Mouse (Mus musculus): Measurements from ENCODE around the gene Syn3. TPM values are rescaled to one million over a fixed set of nuclear protein-coding genes. Genes with fewer than 3 reads are reported as not detected.
A peak's percentile ranks its signal among the peaks of the same experiment; 100 is the strongest.

Gene Syn3
- polyA plus RNA-seq, 1 experiment from 2014 or later: 4.5 TPM

- peaks cover 76% of the 10 kb centered on the region for H3K27me3 ChIP-seq (ENCODE audit: poor library complexity, severe bottlenecking)
- 21% methylated on average over 4 of the region's 4 CpGs for WGBS
Measured at GRCm38 (mm10) chr10:86301593-86302317, 196.9 kb downstream of the Syn3 start.

GRCm38 (mm10) chr10:86301117-86301490, 197.6 kb downstream of the Syn3 start:
- Histone ChIP-seq H3K4me3 (peak overlapping the region; percentile 70), H3K36me3 (replicated peaks) (no peaks in the 10 kb centered on the region), H3K4me1 (peaks cover 66% of the 10 kb centered on the region), H3K9me3 (no peaks in the 10 kb centered on the region), H3K27me3 (ENCODE audit: poor library complexity, severe bottlenecking) (peaks cover 78% of the 10 kb centered on the region), H3K27ac (peak overlapping the region; percentile 85; the same call in 1 of the 2 replicates)
- WGBS: 2% methylated on average over 10 of the region's 10 CpGs
- no peak for DNase-seq (ENCODE audit: extremely low spot score, low spot score)

More at GRCm38 (mm10) chr10:86301593-86302317, 196.9 kb downstream of the Syn3 start:
- Histone ChIP-seq H3K4me1 (peaks cover 64% of the 10 kb centered on the region), H3K27ac (no peak overlapping the region), H3K9me3 (no peaks in the 10 kb centered on the region), H3K36me3 (replicated peaks) (no peaks in the 10 kb centered on the region), H3K4me3 (peak overlapping the region; percentile 70)
- no peak for DNase-seq (ENCODE audit: extremely low spot score, low spot score)

- Histone ChIP-seq H3K4me3 (peak within 1 kb of the TSS; percentile 70), H3K27ac (peak within 1 kb of the TSS; percentile 85), H3K9me3 (no peaks in the 10 kb centered on the region), H3K27me3 (ENCODE audit: poor library complexity, severe bottlenecking) (peaks cover 72% of the 10 kb centered on the region), H3K36me3 (replicated peaks) (no peaks in the 10 kb centered on the region), H3K4me1 (peaks cover 72% of the 10 kb centered on the region)
- under 1% methylated on average over 64 of the region's 65 CpGs for WGBS
- DNase-seq (ENCODE audit: extremely low spot score, low spot score): peak; percentile 81
Measured at GRCm38 (mm10) chr10:86300293-86301116, 198.2 kb downstream of the Syn3 start, which contains the start of gene Timp3. TSS of gene Timp3 (plus strand) at chr10:86300372.

GRCm38 (mm10) chr10:86299795-86300194, 198.9 kb downstream of the Syn3 start:
- H3K27me3 ChIP-seq (ENCODE audit: poor library complexity, severe bottlenecking): peaks cover 70% of the 10 kb centered on the region
- WGBS: 33% methylated on average over 6 of the region's 6 CpGs
- H3K4me1 ChIP-seq: peaks cover 74% of the 10 kb centered on the region
- peak overlapping the region; percentile 85 for H3K27ac ChIP-seq
- H3K4me3 ChIP-seq: peak overlapping the region; percentile 70
- no peak for DNase-seq (ENCODE audit: extremely low spot score, low spot score)
- H3K9me3 ChIP-seq: no peaks in the 10 kb centered on the region
- H3K36me3 ChIP-seq (replicated peaks): no peaks in the 10 kb centered on the region

- Histone ChIP-seq H3K36me3 (replicated peaks) (no peaks in the 10 kb centered on the region), H3K27me3 (ENCODE audit: poor library complexity, severe bottlenecking) (peaks cover 66% of the 10 kb centered on the region), H3K4me1 (peaks cover 66% of the 10 kb centered on the region), H3K4me3 (no peak overlapping the region), H3K27ac (no peak overlapping the region), H3K9me3 (no peaks in the 10 kb centered on the region)
- WGBS: 62% methylated on average over 6 of the region's 6 CpGs
- no peak for DNase-seq (ENCODE audit: extremely low spot score, low spot score)
Measured at GRCm38 (mm10) chr10:86298326-86298725, 200.4 kb downstream of the Syn3 start.

DNA sequence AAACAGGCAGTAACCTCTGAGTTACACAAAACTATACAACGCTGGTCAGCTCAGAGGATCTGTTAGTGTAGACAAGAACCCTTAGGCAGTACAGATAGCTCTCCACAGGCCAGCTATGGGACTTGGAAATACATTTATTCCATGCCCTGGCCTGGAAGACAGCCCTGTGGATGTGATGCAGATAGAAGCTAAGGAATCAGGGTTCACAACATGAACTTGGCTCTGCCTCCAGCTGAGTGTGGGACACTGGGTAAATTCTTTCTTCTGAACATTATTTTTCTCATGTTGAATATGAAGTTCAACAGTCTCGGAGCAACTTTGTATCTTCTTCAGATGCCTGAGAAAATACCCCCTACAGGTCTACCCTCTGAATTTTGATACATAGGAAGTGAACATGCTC, 201.4 kb downstream of the Syn3 start:
- Histone ChIP-seq H3K4me3 (no peak overlapping the region), H3K27me3 (ENCODE audit: poor library complexity, severe bottlenecking) (peaks cover 56% of the 10 kb centered on the region), H3K27ac (no peak overlapping the region), H3K4me1 (peaks cover 56% of the 10 kb centered on the region), H3K9me3 (no peaks in the 10 kb centered on the region), H3K36me3 (replicated peaks) (no peaks in the 10 kb centered on the region)
- 92% methylated on average over 2 of the region's 2 CpGs for WGBS
- DNase-seq (ENCODE audit: extremely low spot score, low spot score): no peak

GRCm38 (mm10) chr10:86296111-86296510, 202.6 kb downstream of the Syn3 start:
- H3K4me1 ChIP-seq: peaks cover 44% of the 10 kb centered on the region
- peaks cover 44% of the 10 kb centered on the region for H3K27me3 ChIP-seq (ENCODE audit: poor library complexity, severe bottlenecking)
- peak overlapping the region; percentile 74 for H3K27ac ChIP-seq
- DNase-seq (ENCODE audit: extremely low spot score, low spot score): peak; percentile 80
- WGBS: 4% methylated on average over 14 of the region's 14 CpGs
- no peaks in the 10 kb centered on the region for H3K9me3 ChIP-seq
- no peaks in the 10 kb centered on the region for H3K36me3 ChIP-seq (replicated peaks)
- peak overlapping the region; percentile 41 for H3K4me3 ChIP-seq

- Histone ChIP-seq H3K27me3 (ENCODE audit: poor library complexity, severe bottlenecking) (peaks cover 39% of the 10 kb centered on the region), H3K27ac (peak overlapping the region; percentile 74), H3K4me3 (peak overlapping the region; percentile 41), H3K9me3 (no peaks in the 10 kb centered on the region), H3K36me3 (replicated peaks) (no peaks in the 10 kb centered on the region), H3K4me1 (peaks cover 39% of the 10 kb centered on the region)
- DNase-seq (ENCODE audit: extremely low spot score, low spot score): peak; percentile 42
- WGBS: 14% methylated on average over 13 of the region's 13 CpGs
Measured at GRCm38 (mm10) chr10:86295454-86296098, 203.1 kb downstream of the Syn3 start.

DNA sequence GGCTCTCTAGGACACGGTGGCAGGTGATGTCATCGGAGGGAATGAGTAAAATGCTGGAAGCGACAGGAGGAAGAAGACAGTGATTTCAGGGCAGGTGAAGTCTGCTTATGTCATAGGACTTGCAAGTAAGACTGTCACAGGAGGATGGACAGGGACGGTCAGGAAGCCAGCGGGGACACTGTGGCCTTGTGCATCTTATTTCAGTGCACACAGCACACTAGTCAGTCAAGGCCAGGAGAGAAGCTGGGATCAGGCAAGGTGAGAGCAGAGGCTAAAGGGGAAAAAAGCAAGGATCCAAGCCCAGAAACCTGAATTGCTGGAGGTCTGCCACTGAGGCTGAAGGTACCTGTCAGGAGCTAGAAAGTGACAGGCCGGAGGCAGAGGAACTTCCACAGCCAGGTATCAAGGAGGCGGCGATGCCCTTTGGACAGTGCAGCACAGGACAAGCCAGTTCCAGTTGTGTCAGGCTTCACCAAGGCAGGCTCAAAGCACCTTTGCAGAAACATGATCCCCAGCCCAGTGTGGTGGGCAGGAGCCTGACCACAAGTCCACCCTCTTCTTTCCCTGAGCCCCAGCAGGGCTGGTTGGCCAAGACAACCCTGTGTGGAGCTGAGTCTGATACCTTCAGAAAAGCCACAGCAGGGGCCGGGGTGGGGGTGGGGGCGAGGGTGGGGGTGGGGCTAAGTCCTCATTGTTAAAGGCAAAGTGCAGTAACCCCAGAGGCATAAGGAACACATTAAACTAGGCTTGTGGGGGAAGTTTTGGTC, 203.9 kb downstream of the Syn3 start:
- DNase-seq (ENCODE audit: extremely low spot score, low spot score): no peak
- no peaks in the 10 kb centered on the region for H3K36me3 ChIP-seq (replicated peaks)
- no peak overlapping the region for H3K4me3 ChIP-seq
- H3K9me3 ChIP-seq: no peaks in the 10 kb centered on the region
- WGBS: 52% methylated on average over 10 of the region's 10 CpGs
- peaks cover 31% of the 10 kb centered on the region for H3K4me1 ChIP-seq
- peaks cover 36% of the 10 kb centered on the region for H3K27me3 ChIP-seq (ENCODE audit: poor library complexity, severe bottlenecking)
- H3K27ac ChIP-seq: peak overlapping the region; percentile 74

DNA sequence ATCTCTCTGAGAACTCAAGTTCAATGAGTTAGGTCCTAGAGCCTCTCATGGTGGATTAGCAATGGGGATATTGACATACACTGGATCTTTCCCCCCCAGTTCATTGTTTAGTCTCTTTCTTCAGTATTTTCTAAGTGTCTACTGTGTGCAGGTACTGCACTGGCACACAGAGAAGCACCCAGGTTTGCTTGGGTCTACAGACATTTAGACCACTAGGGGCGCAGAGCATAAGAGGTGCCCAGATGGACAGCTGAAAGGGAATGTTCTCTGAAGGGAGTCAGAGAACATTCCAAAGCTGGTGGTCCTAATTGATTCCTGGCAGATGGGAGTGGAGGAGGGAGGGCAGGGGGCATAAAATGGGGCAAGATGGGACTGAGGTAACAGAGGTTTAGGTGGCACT, 204.8 kb downstream of the Syn3 start:
- Histone ChIP-seq H3K27me3 (ENCODE audit: poor library complexity, severe bottlenecking) (peaks cover 27% of the 10 kb centered on the region), H3K4me3 (no peak overlapping the region), H3K4me1 (peaks cover 30% of the 10 kb centered on the region), H3K27ac (no peak overlapping the region), H3K9me3 (no peaks in the 10 kb centered on the region), H3K36me3 (replicated peaks) (no peaks in the 10 kb centered on the region)
- 89% methylated on average over 1 of the region's 1 CpGs for WGBS
- no peak for DNase-seq (ENCODE audit: extremely low spot score, low spot score)

DNA sequence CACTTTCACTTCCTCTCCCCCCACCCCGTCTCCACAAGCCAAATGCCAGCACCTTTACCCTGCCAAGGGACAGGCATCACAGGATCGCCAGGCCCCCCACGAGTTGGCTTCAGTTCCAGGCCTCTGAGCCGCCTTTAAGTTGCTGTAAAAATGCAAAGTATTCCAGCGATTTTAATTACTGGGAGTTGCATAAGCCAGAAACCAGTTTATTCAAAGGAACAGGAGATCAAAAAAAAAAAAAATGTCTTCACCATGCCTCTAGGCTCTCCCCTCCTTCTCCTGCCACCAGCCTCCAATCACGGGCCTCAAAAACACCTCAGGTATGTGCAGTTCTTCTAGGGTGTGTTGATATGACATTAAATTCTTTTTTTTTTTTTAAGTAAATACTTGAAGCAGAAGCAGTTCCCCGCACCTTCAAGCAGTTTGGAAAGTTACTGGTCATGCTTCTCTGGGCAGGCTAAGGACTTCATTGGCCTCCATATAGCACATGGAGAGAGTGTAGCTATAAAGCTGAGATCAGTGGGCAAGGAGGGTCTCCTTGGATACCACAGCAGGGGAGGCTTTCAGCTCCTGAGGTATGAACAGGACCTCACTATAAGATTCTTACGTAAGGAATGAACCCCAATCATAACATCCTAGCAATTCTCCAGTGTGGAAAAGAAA, 208.5 kb downstream of the Syn3 start:
- Histone ChIP-seq H3K27ac (no peak overlapping the region), H3K36me3 (replicated peaks) (no peaks in the 10 kb centered on the region), H3K4me1 (peaks cover 10% of the 10 kb centered on the region), H3K9me3 (no peaks in the 10 kb centered on the region), H3K27me3 (ENCODE audit: poor library complexity, severe bottlenecking) (no peaks in the 10 kb centered on the region; the same call in 1 of the 2 replicates), H3K4me3 (no peak overlapping the region)
- 81% methylated on average over 8 of the region's 8 CpGs for WGBS
- DNase-seq (ENCODE audit: extremely low spot score, low spot score): no peak

GRCm38 (mm10) chr10:86286508-86286907, 212.2 kb downstream of the Syn3 start:
- Histone ChIP-seq H3K4me1 (no peaks in the 10 kb centered on the region), H3K4me3 (no peak overlapping the region), H3K27me3 (ENCODE audit: poor library complexity, severe bottlenecking) (no peaks in the 10 kb centered on the region), H3K27ac (no peak overlapping the region), H3K36me3 (replicated peaks) (no peaks in the 10 kb centered on the region), H3K9me3 (no peaks in the 10 kb centered on the region)
- 93% methylated on average over 7 of the region's 7 CpGs for WGBS
- no peak for DNase-seq (ENCODE audit: extremely low spot score, low spot score)
